Mouse (Mus musculus) adrenal gland, postnatal 10 days (tissue): ENCODE measurements around the gene Wdr26. TPM values are rescaled to one million over a fixed set of nuclear protein-coding genes. Genes with fewer than 3 reads are reported as not detected.
A peak's percentile ranks its signal among the peaks of the same experiment; 100 is the strongest.

Experiments
- DNase-seq: peaks from one replicate; pipeline ENCODE4 v3.0.0; 2021; ENCODE audit warnings: mixed read lengths
- total RNA-seq, 2 experiments: library from RNA; stranded (reverse); gene quantifications; 2 replicates each; pipeline ENCODE4 v1.2.3; 2021

Gene Wdr26
- total RNA-seq, 2 experiments from 2014 or later = 126 to 138 TPM

DNA sequence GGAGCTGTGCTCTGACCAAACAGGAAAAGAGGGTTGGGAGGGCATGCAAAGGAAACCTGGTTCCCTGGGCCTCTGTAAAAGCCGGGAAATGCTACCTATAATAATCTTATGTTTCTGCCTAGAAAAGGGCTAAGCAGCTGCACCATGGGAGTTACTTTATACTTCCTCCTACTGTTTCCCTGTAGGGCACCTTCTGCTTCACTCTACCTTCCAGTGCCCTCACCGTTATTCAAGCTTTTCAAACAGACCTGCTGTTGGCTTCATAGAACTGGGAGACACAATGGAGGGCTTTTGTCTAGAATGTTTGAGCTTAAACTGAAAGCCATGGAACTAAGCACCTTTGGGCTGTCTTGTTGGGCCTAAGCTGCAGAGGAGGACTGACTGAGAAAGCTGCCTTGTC lies 44.0 kb downstream of the Wdr26 start:
- no peak for DNase-seq

DNA sequence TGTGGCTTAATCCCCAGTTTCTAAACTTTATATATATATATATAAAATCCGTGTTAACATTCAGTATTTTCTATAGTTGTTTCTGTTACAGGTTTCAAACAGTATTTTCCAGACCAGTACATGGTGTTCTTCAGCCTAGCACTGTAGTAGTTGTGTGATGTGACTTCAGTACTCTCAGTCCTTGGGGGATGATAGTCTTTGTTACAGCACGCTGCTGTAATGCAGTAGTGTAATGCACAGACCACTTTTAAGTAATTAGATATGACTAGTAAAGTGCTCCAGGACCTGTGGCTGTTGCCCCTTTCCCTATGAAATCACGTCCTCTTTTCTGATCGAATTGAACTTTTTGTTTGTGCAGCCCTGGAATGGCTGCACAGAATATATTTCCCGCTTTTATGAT lies 60.3 kb downstream of the Wdr26 start:
- no peak for DNase-seq

DNA sequence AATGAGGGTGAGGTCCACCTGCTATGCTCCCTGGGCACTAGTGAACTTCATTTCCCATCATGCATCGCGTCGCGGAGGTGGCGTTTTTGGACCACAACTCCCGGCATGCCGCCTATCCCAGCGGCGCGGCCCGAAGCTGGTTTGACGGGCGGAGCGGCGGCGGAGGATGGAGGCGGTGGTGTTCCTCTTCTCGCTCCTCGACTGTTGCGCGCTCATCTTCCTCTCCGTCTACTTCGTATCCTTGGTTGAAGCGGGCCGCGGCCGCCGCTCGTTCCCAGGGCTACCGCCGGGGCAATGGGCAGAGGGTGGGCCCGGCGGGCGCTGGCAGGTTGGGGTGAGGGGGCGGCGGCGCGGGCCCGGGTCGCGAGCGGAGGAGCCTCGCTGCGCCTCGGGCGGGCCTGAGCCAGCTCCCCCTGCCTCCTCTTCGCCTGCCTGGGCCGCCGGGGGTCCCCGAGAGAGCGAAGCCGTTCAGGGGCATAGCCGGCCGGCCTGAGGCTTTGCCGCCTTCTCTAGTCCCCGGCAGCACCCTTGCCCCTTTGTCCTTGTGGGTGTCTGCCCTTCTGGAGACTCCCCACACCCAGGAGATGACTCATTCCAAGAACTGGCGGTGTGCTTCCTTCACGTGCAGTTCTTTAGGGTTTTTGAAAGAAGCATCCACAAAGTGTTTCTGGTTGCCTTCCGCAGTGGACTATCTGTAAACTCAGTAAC lies 60.8 kb downstream of the Wdr26 start:
- peak; percentile 93 for DNase-seq

GRCm38 (mm10) chr1:181150431-181150826 lies 61.4 kb downstream of the Wdr26 start:
- DNase-seq = no peak

DNA sequence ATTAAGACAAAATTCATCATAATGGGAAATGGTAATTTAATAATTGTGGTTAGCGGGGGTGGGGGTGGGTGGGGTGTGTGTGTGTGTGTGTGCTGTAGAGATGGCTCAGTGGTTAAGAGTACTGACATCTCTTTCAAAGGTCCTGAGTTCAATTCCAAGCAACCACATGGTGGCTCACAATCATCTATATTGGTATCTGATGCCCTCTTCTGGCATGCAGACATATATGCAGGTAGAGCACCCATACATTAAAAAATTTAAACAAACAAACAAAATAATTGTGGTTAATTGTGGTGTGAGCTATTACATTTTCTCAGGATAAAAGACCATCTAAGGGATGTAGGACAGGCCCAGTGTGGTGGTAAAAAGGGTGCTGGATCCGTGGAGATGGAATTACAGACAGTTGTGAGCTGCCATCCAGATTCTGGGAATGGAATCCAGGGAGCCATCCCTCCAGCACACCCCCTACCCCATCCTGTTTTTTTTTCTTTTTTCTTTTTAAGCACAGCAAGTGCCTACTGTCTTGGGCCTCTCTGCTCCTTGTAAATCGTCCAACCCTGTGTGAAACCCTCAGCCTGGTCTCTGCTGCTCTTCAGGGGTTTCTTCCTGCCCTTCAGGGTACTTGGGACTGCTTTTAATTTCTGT lies 62.3 kb downstream of the Wdr26 start:
- no peak for DNase-seq

GRCm38 (mm10) chr1:181148540-181148939 lies 63.3 kb downstream of the Wdr26 start:
- no peak for DNase-seq

DNA sequence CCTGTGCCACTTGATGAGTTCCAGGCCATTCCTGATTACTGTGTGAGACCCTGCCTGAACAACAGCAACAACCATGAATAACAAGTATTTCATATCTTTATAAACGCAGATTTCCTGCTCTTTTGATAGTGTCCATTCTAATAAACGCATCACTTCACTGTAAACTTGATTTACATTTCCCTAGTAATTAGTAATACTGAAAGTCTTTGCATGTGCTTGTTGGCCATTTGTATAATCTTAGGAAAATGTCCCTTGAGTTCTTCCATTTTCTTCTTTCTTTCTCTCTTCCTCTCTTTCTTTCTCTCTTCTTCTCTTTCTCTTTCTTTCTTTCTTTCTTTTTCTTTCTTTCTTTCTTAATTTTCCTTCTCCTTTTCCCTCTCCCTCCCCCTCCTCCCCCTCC lies 65.6 kb downstream of the Wdr26 start:
- no peak for DNase-seq

DNA sequence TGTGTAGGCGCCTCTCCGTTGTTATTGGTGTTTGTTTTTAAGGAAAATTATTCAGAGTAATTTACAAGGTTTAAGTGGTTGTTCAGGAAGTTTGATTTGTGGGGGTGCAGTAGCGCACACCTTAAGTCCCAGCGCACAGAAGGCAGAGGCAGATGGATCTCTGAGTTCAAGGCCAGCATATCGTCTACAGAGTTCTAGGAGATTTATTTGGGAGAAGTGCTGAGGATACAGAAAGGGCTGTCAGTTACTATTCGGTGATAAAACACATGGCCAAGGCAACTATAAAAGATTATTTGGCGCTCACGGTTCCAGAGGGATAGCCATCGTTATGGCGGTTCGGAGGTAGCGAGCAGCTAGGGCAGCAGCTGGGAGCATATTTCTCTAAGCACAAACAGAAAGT lies 66.8 kb downstream of the Wdr26 start:
- DNase-seq = no peak

DNA sequence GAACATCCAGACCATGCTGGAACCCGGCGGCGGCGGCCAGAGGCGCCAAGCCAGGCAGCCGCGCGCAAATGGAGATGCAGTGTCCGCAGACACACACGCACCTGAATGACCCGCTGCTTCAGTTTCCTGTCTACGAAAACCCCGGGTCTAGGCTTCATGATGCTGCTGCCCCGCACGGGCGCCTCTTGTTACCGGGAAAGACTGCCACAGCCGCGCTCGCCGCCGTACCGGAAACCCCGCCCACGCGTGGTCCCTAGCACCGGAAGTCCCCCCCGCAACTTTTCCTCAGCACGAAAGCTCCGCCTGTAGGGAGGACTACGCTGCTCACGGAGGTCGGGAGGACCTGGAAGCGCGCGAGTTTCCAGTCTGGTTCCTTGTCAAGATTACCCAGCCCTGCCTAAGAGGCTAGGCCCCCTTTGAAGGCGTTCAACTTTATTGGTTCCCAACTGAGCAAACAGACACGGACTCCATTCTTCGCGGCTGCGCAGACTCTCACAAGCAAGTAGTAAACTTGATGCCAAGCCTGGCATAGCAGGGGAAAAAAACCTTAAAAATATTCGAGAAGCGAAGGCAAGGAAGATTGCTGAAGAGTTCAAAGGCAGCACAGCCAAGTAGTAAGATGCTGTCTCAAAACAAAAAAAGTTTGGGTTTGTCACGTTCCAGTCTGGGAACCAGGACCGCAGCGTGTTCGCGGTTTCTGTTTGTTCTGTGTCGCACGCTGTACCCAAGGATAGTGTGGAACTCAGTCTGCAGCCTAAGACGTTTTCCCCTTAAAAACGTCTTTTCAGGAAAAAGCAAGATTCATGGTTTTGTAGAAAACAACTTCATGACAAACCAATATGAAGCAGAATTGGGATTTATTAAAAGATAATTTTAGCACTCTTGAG lies 67.6 kb downstream of the Wdr26 start, which contains the start of the genes Nvl and Cnih4:
Gene Nvl (minus strand): TSS at position 255 of the 887 bp plus-strand sequence.
Gene Cnih4 (plus strand): TSS at position 744 of the 887 bp plus-strand sequence.
- peak; percentile 95 for DNase-seq

- no peak for DNase-seq
Measured at GRCm38 (mm10) chr1:181143609-181143949, 68.2 kb downstream of the Wdr26 start.

GRCm38 (mm10) chr1:181138730-181139129 lies 73.1 kb downstream of the Wdr26 start:
- DNase-seq = no peak

- DNase-seq = peak; percentile 54
Measured at GRCm38 (mm10) chr1:181131915-181132314, 79.9 kb downstream of the Wdr26 start.

GRCm38 (mm10) chr1:181126766-181127165 lies 85.0 kb downstream of the Wdr26 start:
- peak; percentile 27 for DNase-seq

DNA sequence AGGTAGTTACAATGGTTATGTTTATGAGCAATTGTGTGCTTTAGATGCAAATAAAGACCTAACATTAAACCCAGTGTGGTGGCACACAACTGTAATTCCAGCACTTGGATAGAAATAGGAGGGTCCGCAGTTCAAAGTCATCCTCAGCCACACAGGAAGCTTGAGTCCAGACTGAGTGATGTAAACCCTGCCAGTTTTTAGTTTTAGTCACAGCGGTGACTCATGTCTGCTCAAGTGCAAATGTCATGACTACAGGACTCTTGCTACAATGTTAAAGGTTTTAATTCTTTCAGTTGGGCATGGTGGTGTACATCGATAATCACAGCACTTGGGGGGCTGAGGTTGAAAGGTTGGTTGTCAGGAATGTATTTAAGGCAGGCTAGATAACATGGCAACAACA lies 85.9 kb downstream of the Wdr26 start:
- no peak for DNase-seq

DNA sequence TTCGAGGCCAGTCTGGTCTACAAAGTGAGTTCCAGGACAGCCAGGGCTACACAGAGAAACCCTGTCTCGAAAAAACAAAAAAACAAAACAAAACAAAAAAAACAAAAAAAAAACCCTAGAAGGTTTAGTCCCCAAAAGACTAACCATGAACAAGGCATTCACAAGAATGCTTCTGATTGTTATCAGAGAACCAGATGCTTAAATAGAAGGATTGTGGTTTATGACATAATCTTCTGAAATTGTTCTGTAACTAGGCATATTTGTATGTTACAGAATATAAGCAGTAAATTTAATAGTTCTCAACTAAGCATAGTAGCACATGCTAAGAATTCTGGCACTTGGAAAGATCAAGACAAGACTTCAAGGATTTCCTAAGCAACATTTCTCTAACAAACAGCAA lies 87.7 kb downstream of the Wdr26 start:
- no peak for DNase-seq

Other genes with a start within 250 kb of the Wdr26 start
- gene Ephx1, start 191.1 kb downstream of the Wdr26 start, total RNA-seq = 10 to 100 TPM; 61.5 to 67.2 TPM
- under 1 TPM in 1 of 2 experiments, not detected in 1; 0.12 TPM for gene 9130409I23Rik, start 160.8 kb downstream of the Wdr26 start, total RNA-seq
- gene Nvl, start 67.8 kb downstream of the Wdr26 start, total RNA-seq = 10 to 100 TPM; 14.4 to 20.6 TPM
- 10 to 100 TPM; 38.1 to 40.9 TPM for gene Cnih4, start 67.3 kb downstream of the Wdr26 start, total RNA-seq
- gene Cnih3, start 140.6 kb upstream of the Wdr26 start, total RNA-seq = not detected